Mouse (Mus musculus) gastrocnemius, postnatal 14 days (tissue): ENCODE results near the gene Pycard. TPM values are rescaled to one million over a fixed set of nuclear protein-coding genes. Genes with fewer than 3 reads are reported as not detected.
"Not testable (repeated sequence)": the region's sequence is repeated elsewhere in the genome, so short reads cannot be mapped to it uniquely, and the experiment has no call there.

Source experiments
- DNase-seq: peaks from one replicate; pipeline ENCODE4 v3.0.0; 2021; ENCODE audit warnings: mixed read lengths
- intact Hi-C: fragments of 180-260 bp; cut with DNase I; formaldehyde crosslinking; loops from one replicate; pipeline ENCODE4 v1.15.1; 2025; ENCODE audit warnings: low total_unique reads
- long read RNA-seq, 2 experiments: library from polyadenylated mRNA; stranded (forward); transcript quantifications; one replicate each; pipeline ENCODE4 v2.0.0; 2021
- total RNA-seq, 2 experiments: library from RNA; stranded (reverse); gene quantifications; 2 replicates each; pipeline ENCODE4 v1.2.3; 2021

Pycard gene
- total RNA-seq = 1 to 10 TPM; 1.8 to 1.9 TPM
- long read RNA-seq, experiment 1, partial matches to known transcripts = 0 of 1 reads
- long read RNA-seq, experiment 1, other reads (novel, unspliced or antisense) = 0 of 1 reads
- long read RNA-seq, experiment 2, partial matches to known transcripts = 0 of 3 reads
- long read RNA-seq, experiment 2, other reads (novel, unspliced or antisense) = 1 of 3 reads

DNA sequence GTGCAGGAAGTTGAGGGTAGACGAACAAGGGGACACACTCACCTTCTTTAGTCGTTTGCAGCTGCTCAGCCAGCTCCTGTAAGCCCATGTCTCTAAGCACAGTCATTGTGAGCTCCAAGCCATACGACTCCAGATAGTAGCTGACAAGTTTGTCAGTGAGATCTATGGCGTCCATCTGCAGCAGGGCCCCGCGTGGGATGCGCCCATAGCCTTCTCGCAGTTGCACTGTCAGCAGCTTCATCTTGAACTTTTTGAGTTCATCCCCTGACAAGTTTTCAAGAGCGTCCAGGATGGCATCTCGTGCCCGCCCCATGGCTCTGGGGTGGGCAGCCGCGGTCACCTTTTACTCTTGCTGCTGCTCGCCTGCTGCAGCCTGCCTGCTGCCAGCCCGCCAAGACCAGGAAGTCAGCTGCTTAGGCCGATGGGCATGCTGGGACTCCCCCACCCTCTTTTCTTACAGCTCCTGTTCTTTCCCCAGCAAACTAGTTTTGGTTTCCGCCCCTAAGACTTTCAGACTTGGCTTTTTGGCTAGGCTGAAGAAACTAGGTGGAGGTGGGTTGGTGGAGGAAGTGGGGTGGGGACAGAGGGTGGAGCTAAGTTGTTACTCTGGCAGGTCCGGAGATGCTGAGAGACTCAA lies at the start of gene Pycard:
TSS of gene Pycard (minus strand) at position 527 of the 637 bp plus-strand sequence.
- peak; percentile 47 for DNase-seq
- intact Hi-C loops = no loop called here

DNA sequence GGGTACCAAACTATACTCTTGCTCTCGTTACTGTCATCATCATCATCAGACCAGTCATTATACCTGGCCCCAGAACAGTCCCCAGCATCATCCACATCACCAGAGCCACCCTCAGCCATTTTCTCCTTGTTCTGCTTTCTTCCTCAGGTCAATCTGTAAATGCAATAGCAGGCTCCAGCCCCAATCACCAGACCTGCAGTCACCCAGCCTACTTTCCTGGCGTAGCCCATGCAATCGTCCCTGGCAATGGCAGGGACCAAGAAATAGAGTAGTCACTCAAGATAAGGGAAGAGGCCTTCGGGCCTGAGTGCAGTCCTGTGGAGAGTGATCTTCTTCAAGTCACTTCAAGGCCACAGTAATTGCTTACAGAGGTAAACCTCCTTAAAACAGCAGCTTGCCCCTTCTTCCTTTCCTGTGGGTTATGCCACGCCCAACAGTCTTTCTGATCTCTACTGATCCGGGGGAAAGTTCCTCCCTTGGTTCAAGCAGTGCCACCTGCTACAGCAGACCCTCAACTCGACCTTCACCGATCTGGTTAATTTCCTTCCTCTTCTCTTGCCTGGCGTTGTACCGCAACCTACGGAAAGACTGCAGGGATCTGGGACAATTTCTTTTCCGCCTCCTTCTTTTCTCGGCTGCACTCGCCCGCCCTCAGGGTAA lies 48.6 kb upstream of the Pycard start:
- DNase-seq, intact Hi-C loops: not testable (repeated sequence)

DNA sequence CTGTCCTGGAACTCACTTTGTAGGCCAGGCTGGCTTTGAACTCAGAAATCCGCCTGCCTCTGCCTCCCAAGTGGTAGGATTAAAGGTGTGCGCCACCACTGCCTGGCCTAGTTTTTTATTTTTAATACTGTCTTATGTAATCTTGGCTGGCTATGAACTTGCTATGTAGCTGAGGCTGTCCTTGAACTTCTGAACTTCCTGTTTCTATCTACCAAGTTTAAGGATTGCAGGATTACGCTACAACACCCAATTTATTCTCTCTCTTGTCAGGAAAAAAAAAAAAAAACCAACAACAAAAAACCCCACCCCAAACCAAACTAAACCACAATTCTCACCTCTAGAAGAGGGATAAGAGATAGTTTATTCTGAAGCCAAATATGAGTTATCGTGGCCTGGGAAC lies 39.9 kb upstream of the Pycard start:
- intact Hi-C loops = no loop called here
- DNase-seq = no peak

DNA sequence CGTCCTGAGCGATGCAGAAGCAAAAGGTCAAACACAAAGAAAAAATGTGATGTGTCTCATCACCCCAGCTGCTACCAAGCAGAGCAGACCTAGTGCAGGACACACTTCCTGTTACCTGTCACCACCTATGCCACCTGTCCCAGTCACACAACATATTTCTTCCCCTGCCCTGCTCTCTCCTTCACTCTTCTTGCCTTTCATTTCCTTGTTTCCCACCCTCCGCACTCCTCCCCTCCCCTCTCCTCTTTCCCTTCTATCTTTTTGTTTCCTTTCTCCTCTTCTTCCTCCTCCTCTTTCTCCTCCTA lies 39.3 kb upstream of the Pycard start:
- no peak for DNase-seq
- intact Hi-C loops = no loop called here

DNA sequence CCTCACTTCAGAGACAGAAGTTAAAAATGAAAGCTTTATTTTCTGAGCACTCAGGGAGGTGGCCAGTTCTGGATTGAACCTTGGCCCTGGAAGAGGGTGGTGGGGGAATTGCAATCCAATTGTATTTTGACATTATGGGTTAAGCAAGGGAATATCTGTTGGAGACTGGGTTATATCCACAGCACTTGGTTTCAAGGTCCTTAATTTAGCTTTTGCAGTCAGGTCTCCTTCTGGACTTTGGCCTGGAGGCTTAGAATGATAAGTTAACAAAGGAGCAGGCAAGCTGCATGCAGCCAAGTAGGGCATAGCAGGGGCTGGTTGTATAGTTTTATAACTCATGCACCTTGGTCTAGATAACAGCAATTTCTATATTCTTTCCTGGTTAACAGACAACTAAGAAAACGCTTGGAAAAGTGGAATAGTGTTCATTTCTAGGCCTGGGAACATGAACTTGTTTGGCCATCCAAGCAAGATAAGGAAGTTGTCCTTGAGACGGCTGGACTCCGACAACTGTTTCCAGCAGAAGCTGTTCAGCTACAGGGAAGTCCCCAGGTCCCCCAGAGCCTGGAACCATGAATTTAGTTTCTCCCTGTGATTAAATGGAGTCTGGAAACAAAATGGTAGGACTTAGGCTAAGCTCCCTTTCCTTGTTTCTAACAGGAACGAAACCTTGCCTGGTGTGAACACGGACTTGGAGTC lies 38.8 kb upstream of the Pycard start:
- DNase-seq = no peak
- intact Hi-C loops = no loop called here

DNA sequence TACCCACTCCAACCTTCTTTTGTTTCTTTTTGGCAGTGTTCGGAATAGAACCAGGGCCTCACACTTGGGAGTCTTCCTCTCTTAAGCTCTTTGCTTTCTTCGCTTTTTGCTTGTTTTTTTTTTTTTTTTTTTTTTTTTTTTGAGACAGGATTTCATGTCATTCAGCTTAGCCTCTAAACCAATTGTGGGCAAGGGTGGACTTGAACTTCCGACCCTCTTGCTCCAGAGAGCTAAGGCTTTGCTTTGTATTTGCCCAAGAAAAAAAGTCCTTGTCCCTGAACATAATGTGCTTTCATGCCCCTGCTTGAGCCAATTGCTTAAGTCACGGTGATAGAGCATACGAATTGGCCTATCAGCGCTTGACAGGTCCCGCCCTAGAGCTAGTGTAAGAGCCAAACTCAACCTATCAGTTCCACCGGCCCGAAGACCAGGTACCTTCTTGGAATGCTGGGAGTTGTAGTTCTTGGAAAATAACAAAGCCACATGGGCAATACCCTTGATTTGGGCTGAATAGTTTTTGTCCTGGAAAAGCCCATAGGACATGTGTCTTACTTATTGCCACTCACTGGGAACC lies 37.8 kb upstream of the Pycard start:
- intact Hi-C loops = no loop called here

DNA sequence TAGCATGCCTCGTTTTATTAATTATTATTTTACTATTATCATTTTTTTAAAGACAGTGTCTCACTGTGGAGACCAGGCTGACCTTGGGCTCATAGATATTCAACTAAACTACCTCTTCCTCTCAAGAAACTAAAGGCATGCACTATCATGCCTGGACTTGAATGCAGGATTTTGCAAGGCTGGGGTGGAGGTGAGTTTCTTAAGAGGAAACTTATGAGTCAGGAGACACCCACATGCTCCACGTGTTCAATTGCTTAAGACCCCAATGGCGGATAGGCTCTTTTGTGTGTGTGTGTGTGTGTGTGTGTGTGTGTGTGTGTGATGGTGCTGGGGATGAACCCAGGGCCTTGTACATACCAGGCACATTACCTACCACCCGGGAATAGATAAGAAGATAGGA lies 31.7 kb upstream of the Pycard start:
- no peak for DNase-seq

More for the DNA sequence above, 37.8 kb upstream of the Pycard start:
- DNase-seq = no peak

DNA sequence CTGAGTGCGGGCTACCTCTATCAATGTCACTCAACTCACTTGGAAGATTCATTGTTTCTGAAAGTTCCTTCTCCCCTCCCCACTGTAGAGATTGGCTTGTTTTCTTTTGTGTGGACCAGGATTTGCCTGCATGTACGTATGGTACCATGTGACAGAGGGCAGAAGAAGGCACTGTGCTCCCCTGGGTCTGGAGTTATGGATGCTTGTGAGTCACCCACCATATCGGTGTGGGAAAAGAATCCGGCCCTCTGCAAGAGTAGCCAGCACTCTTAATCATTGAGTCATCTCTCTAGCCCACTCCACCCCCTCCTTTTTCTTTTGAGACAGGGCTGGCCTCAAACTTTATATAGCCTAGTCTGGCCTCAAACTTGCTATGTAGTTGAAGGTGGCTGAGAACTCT lies 31.3 kb upstream of the Pycard start:
- intact Hi-C loops = no loop called here
- no peak for DNase-seq

More for the DNA sequence above, 31.7 kb upstream of the Pycard start:
- intact Hi-C loops = no loop called here

DNA sequence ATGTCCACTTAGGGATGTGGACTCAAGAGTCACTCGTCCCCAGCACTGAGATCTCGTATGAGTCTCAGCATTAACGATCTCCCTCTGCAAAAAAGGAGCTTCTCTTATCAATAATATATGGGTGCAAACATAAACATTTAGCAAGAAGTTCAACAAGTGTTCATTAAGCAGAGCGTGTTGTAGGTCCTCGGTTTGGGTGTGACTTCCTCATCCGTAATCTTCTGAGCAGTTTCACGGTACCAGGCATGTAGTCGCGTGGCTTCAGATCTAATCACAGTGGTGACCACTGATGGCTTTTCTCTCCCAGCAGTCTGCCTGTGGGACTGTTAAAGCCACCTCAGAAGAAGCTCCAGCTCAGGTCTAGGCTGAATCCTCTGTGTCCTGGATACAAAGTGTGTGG lies 30.7 kb upstream of the Pycard start:
- DNase-seq = no peak
- intact Hi-C loops = no loop called here

DNA sequence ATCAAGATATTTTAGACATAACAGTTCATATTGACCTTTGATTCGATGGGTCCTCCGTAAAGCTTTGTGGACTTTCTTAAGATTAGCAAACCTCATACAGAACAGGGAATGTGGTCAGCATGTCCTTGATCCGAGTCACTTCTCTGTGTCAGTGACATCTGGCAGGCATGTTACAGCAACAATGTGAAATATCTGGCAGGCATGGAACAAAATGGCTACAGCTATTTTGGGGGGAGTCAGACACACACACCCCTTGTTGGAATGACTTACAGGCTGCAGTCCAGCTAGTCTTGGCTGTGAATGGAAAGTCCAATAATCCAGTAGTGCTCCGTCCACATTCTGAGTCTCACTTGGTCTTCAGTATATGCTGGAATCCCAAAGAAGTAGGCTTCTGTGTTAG lies 29.9 kb upstream of the Pycard start:
- intact Hi-C loops = no loop called here
- DNase-seq = no peak

DNA sequence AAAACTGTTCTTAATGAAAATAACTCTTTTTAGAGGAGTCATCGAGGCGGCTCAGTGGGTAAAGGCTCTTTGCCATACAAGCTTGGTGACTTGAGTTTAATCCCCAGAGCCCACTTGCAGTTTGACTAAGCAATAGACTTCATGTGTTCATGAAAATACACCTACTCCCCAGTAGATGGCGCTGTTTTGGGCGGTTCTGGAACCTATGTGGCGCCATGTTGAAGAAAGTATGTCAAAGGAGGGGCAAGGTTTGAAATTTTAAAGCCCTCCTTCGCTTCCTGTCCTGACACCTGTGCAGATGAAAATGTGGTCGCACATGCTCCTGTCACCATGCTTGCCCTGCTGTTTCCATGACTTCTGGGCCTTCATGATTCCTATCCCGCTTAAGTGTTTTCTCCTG lies 29.3 kb upstream of the Pycard start:
- intact Hi-C loops = no loop called here

DNA sequence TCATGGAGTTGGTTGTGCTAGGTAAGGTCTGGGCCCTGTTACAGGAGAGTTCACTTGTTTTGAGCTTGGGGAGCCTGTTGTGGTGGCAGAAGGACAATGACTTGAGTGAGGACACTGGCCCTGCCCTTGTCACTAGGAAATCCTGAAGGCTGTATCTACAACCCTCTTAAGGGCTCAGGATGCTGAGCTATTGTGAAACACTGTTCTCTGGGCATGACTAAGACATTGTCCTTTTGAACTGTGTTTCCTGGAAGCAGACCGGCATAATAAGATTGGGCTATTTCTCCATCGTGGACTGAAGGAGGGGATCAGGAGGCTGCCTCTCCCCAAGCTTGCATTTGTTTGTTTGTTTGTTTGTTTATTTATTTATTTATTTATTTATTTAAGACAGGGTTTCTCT lies 25.5 kb upstream of the Pycard start:
- intact Hi-C loops = no loop called here
- DNase-seq = no peak

More for the DNA sequence above, 29.3 kb upstream of the Pycard start:
- no peak for DNase-seq

DNA sequence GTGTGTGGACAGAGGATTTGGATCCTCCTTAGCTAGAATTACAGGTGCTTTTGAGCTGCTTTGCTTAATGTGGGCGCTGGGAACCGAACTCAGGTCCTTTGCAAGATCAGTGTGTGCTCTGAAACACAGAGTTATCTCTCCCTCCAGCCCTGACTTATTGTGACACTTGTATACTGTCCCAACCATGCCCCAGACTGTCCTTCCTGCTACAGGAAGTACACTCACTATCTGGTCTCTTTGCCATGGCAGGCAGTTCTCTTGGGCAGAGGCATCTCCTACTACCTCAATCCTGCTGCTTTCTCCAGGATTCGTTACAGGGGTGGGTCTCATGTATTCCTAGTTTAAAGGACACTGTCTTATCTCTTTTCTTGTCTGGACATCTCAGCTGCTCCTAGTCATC lies 24.6 kb upstream of the Pycard start:
- no peak for DNase-seq
- intact Hi-C loops = no loop called here

DNA sequence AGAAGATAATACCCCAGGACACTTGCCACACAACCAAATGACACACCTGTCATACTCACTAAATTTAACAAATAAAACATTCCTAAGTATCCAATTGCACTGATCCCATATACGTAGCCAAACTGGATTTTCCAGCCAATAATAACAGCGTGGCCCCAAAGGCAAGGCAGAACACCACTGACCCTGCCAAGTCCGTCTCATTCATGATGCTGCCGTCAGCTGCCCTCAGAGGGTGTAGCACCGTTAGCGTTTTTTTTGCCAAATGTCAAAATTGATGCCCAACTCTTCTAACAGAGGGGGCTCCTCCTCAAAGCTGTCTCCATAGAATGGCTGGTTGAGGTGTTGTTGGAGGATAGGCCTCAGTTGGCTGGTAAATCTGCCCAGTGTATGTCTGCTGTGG lies 23.0 kb upstream of the Pycard start:
- intact Hi-C loops = no loop called here
- DNase-seq = no peak

DNA sequence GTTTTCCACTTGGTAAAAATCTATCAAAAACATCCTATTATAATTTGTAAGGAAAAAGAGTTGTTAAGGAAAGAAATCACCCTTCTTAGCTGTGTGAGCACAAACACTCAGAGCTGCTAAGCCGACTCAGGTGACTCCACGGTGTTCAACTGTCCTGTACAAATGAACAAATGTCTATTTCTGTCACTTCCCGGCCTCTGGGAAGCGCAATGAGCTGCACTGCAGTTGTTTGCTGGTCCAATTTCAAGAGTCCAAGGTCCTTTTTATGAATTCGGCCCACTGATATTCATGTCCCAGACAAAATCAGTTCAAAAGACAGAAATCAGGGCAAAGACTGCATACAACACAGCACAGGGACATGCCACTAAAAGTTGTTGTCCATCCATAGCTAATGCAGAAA lies 22.5 kb upstream of the Pycard start:
- intact Hi-C loops, DNase-seq: not testable (repeated sequence)

DNA sequence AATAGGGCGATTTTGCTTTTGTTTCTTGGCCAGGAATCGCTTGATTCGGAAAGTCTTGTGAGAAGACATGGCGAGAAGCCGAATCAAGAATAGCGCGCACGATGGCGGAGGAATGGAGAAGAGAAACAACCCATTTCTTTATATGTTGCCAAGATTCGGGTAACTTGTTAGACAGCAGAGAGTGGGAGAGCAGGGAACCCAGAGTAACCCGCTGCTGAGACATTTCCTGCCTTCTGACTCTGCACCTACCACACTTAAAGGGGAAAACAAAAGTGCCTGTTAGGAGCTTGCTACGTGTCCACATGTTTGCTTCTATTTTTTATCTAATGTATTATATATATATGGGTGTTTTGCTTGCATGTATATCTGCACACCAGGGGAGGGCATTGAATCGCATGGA lies 19.4 kb upstream of the Pycard start:
- no peak for DNase-seq
- intact Hi-C loops = no loop called here

DNA sequence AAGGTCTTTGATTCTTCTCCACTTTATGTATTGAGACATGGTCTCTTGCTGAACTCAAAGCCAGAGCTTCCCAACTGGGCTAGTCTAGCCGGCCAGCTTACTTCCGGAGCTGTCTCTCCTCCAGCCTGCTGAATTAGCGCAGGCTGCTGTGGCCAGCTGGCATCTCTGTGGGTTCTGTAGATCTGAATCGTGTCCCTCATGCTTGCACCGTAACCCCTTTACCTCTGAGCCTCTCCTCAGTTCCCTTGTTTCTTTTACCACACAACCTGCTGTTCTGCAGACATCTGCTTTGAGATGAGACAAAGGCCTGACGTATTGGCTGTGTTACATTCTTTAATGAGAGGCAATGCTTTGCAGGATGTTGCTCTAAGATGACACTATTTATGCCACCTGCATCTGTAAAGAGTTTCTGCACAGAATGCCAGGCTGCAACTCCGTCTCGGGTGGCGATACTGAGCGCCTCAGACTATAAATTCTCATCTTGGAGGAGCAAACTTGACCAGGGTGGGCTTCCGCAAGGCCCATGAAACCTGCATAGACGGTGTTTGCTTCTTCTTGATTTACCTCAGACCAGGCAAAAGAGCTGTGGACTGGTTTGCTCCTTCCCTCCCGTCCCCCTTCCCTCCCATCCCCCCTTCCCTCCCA lies 18.6 kb upstream of the Pycard start:
- intact Hi-C loops = no loop called here
- DNase-seq = no peak

DNA sequence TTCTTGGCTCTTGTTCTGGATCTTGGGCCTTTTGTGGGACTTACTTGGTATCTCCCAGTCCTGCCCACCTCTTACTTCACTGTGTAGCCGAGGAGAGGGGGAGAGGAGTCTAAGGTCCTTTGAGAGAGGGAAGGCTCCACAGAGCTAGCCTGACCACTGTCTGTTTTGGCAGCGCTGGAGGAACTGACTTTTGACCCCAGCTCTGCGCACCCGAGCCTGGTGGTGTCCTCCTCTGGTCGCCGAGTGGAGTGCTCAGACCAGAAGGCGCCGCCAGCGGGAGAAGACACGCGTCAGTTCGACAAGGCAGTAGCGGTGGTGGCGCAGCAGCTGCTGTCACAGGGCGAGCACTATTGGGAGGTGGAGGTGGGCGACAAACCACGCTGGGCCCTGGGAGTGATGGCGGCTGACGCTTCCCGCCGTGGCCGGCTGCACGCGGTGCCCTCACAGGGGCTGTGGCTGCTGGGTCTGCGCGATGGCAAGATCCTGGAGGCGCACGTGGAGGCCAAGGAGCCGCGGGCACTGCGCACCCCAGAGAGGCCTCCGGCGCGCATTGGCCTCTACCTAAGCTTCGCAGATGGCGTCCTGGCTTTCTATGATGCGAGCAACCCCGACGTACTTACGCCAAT lies 16.2 kb upstream of the Pycard start:
- DNase-seq = no peak
- intact Hi-C loops = no loop called here

DNA sequence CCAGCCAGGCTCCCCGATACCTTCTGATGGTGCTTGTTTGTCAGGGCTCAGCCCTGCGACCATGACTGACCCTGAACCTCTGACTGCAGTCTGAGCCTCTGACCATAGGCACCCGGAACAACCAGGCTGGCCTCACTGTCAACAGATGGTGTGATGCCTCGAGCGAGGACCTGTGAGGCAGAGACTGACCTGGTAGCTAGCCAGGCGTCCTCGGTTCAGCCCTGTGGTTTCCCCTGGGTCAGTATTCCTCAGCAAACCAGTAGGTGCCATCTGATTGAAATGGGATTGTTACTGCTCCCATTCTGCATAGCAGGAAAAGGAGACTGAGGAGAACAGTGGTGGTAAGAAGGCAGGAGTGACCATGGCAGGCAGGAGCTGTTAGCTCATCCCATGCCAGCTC lies 12.5 kb upstream of the Pycard start:
- no peak for DNase-seq
- intact Hi-C loops = no loop called here
